Mouse (Mus musculus) T-cell, adult 2 months (primary cell): ENCODE data around the gene Mug1.
"Not testable (repeated sequence)": the region's sequence is repeated elsewhere in the genome, so short reads cannot be mapped to it uniquely, and the experiment has no call there.

Experiments used
- DNase-seq: peaks from one replicate; pipeline ENCODE4 v3.0.0; 2022; ENCODE audit warnings: low spot score

Gene Mug1

DNA sequence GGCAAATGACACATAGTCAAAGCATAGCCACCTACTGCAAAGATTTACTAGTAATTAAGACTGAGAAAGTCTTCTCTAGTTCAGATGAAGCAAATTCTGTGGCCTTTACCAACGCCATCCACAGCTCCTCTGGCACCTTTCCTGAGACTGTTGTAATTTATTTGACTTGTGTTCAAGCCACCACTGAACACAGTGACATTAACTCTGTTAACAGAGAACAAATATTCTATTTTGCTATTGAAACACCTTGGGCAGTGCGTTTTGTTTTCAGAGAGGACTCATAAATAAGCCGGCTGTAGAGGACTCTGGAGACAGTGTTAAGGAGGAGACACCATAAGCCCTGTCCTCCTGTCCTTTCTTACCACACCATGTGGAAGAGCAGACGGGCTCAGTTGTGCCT is at the start of gene Mug1:
Gene Mug1, plus strand, starts transcription at position 271 of the 400 bp plus-strand sequence.
- DNase-seq = not testable (repeated sequence)

- DNase-seq = no peak
Measured at GRCm38 (mm10) chr6:121828034-121828433, 10.3 kb upstream of the Mug1 start.

DNA sequence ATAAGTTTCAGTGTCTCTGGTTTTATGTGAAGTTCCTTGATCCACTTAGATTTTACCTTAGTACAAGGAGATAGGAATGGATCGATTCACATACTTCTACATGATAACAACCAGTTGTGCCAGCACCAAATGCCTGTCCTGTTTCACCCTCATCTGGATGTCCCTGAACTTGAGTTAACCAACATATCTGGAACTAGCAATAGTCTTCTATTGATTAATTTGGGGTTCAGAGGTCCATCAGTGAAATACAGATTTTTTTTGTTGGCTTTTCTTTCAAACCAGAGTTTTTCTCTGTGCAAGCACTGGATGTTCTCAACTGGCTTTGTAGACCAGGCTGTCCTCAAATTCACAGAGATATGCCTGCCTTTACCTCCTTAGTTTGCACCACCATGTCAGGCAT is 2.0 kb upstream of the Mug1 start:
- DNase-seq = no peak

DNA sequence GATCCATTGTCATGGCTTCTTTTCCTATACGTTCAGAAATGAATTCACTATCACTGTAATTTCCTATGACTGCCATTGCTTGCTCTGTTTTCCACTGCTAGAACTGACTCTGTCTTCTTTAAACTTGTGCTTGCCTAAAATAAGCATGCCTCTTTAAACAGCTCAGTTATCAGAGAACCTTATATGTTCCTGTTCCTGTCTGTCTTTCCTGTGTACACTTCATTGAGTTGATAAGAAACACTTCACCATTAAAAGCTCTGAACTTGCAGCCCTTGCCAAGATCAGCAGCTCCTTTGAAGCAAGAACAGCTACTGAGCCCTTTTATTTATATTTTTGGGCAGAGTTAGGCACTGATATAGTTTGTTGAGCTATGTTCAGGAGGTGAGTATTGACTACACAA is 10.0 kb downstream of the Mug1 start:
- no peak for DNase-seq
